Mouse (Mus musculus) neural tube, embryonic 14.5 days (tissue): Measurements from ENCODE around the gene Polr3e. TPM values are rescaled to one million over a fixed set of nuclear protein-coding genes. Genes with fewer than 3 reads are reported as not detected.

Source experiments
- ATAC-seq: fragments of 200-750 bp; cut with Nextera tagmentation; 2 replicates; pipeline ENCODE4 v1.8.0; 2017; ENCODE audit warnings: low read depth, mild to moderate bottlenecking, moderate TSS enrichment, moderate library complexity
- H3K27ac ChIP-seq: fragments of 300-500 bp; sonication (generic); 2 replicates; pipeline ENCODE4 v1.5.1; 2014; ENCODE audit warnings: low read depth, mild to moderate bottlenecking, control low read depth, low read length, moderate library complexity, mixed read lengths
- H3K27me3 ChIP-seq: fragments of 300-500 bp; sonication (generic); 2 replicates; pipeline ENCODE4 v1.6.1; 2014; ENCODE audit warnings: low read length; ENCODE audit not compliant: control insufficient read depth, insufficient read depth
- H3K36me3 ChIP-seq: fragments of 300-500 bp; sonication (generic); 2 replicates; pipeline ENCODE4 v1.6.1; 2014; ENCODE audit warnings: low read length, mixed read lengths; ENCODE audit not compliant: control insufficient read depth, insufficient read depth
- H3K4me1 ChIP-seq: fragments of 300-500 bp; sonication (generic); 2 replicates; pipeline ENCODE4 v1.6.1; 2014; ENCODE audit warnings: low read length; ENCODE audit not compliant: control insufficient read depth, insufficient read depth
- H3K4me2 ChIP-seq: fragments of 300-500 bp; sonication (generic); 2 replicates; pipeline ENCODE4 v1.6.1; 2014; ENCODE audit warnings: mild to moderate bottlenecking, low read depth, low read length, control low read depth
- H3K4me3 ChIP-seq: fragments of 300-500 bp; sonication (generic); 2 replicates; pipeline ENCODE4 v1.5.1; 2014; ENCODE audit warnings: low read depth, low read length, control low read depth, mixed read lengths
- H3K9ac ChIP-seq: fragments of 300-500 bp; sonication (generic); replicated peaks from 2 replicates; pipeline ENCODE4 v1.6.1; 2014; ENCODE audit warnings: low read depth, mild to moderate bottlenecking, control low read depth, low read length, mixed read lengths
- H3K9me3 ChIP-seq: fragments of 300-500 bp; sonication (generic); 2 replicates; pipeline ENCODE4 v1.6.1; 2016; ENCODE audit warnings: low read length; ENCODE audit not compliant: control insufficient read depth
- WGBS: fragments of 180-500 bp; shearing (Covaris S2); extraction: QIAGEN DNeasy Blood & Tissue Kit; methylation state at CpG from one replicate; pipeline ENCODE4 v1.1.7; 2014; 5-methylcytosine and 5-hydroxymethylcytosine counted together
- polyA plus RNA-seq: library from polyadenylated mRNA; unstranded; fragments of >200 nt; fragmentation: Nextera tagmentation; extraction: Ambion mirVana; gene quantifications from 2 replicates; pipeline ENCODE4 v1.2.1, GENCODE M21; 2014

Gene Polr3e
- polyA plus RNA-seq, 1 experiment from 2014 or later, result 16.2 TPM

GRCm38 (mm10) chr7:120980041-120980440 is 62.5 kb downstream of the Polr3e start:
- Histone ChIP-seq H3K27ac (no peak overlapping the region), H3K27me3 (no peaks in the 10 kb centered on the region), H3K4me1 (peaks cover 13% of the 10 kb centered on the region; the same call in 1 of the 2 replicates), H3K9me3 (no peaks in the 10 kb centered on the region), H3K36me3 (no peaks in the 10 kb centered on the region), H3K4me3 (no peak overlapping the region), H3K9ac (no peak overlapping the region), H3K4me2 (peak overlapping the region; percentile 78; the same call in 1 of the 2 replicates)
- no peak for ATAC-seq
- 92% methylated on average over 4 of the region's 4 CpGs for WGBS

GRCm38 (mm10) chr7:120980931-120981924 is 63.7 kb downstream of the Polr3e start:
- Histone ChIP-seq H3K27me3 (no peaks in the 10 kb centered on the region), H3K9ac (peak overlapping the region; percentile 70), H3K4me1 (peaks cover 13% of the 10 kb centered on the region; the same call in 1 of the 2 replicates), H3K9me3 (no peaks in the 10 kb centered on the region), H3K36me3 (no peaks in the 10 kb centered on the region), H3K27ac (peak overlapping the region; percentile 56; the same call in 1 of the 2 replicates), H3K4me3 (peak overlapping the region; percentile 89), H3K4me2 (peak overlapping the region; percentile 78)
- 3% methylated on average over 39 of the region's 39 CpGs for WGBS
- ATAC-seq, result peak; percentile 64

GRCm38 (mm10) chr7:120982200-120982841 is 64.8 kb downstream of the Polr3e start, which contains the start of the genes Cdr2 and Mfsd13b:
TSS of gene Cdr2 (minus strand) at chr7:120982312.
TSS of gene Mfsd13b (plus strand) at chr7:120982509.
- peaks cover 7% of the 10 kb centered on the region; the same call in 1 of the 2 replicates for H3K4me1 ChIP-seq
- H3K9me3 ChIP-seq, result no peaks in the 10 kb centered on the region

GRCm38 (mm10) chr7:120982968-120983367 is 65.4 kb downstream of the Polr3e start:
- Histone ChIP-seq H3K36me3 (no peaks in the 10 kb centered on the region), H3K4me3 (peak overlapping the region; percentile 89), H3K9me3 (no peaks in the 10 kb centered on the region), H3K9ac (peak overlapping the region; percentile 50), H3K27me3 (no peaks in the 10 kb centered on the region), H3K27ac (peak overlapping the region; percentile 49), H3K4me2 (peak overlapping the region; percentile 78), H3K4me1 (peaks cover 4% of the 10 kb centered on the region; the same call in 1 of the 2 replicates)
- 15% methylated on average over 7 of the region's 7 CpGs for WGBS
- no peak for ATAC-seq

More at GRCm38 (mm10) chr7:120982200-120982841, 64.8 kb downstream of the Polr3e start, which contains the start of the genes Cdr2 and Mfsd13b:
- H3K4me2 ChIP-seq, result peak within 1 kb of the TSS; percentile 78
- H3K36me3 ChIP-seq, result no peaks in the 10 kb centered on the region
- H3K27me3 ChIP-seq, result no peaks in the 10 kb centered on the region
- under 1% methylated on average over 46 of the region's 46 CpGs for WGBS
- peak within 1 kb of the TSS; percentile 56 for H3K27ac ChIP-seq
- peak within 1 kb of the TSS; percentile 89 for H3K4me3 ChIP-seq
- peak within 1 kb of the TSS; percentile 70 for H3K9ac ChIP-seq
- ATAC-seq, result peak; percentile 97

- no peaks in the 10 kb centered on the region for H3K36me3 ChIP-seq
- H3K27me3 ChIP-seq, result no peaks in the 10 kb centered on the region
- WGBS, result 67% methylated on average over 8 of the region's 8 CpGs
- ATAC-seq, result no peak
- no peak overlapping the region for H3K27ac ChIP-seq
- H3K4me1 ChIP-seq, result no peaks in the 10 kb centered on the region
- no peak overlapping the region for H3K4me2 ChIP-seq
- H3K4me3 ChIP-seq, result no peak overlapping the region
- no peaks in the 10 kb centered on the region for H3K9me3 ChIP-seq
- no peak overlapping the region for H3K9ac ChIP-seq
Observed at GRCm38 (mm10) chr7:120991191-120991590, 73.6 kb downstream of the Polr3e start.

Other genes with a start within 250 kb of the Polr3e start
- gene Pdzd9, start 247.4 kb upstream of the Polr3e start, polyA plus RNA-seq, result 0.71 and 0.74 TPM in 2 replicates
- 14.1 and 15.2 TPM in 2 replicates for gene Mosmo, start 240.1 kb upstream of the Polr3e start, polyA plus RNA-seq
- 0.86 and 1.1 TPM in 2 replicates for gene Vwa3a, start 178.4 kb upstream of the Polr3e start, polyA plus RNA-seq
- gene Gm5737, start 105.4 kb upstream of the Polr3e start, polyA plus RNA-seq, result not detected in 2 replicates
- 11.6 and 16.9 TPM in 2 replicates for gene Eef2k, start 74.9 kb upstream of the Polr3e start, polyA plus RNA-seq
- 18.7 and 21.0 TPM in 2 replicates for gene Cdr2, start 64.6 kb downstream of the Polr3e start, polyA plus RNA-seq
- 0.41 TPM in 1 of 2 replicates, not detected in the other for gene Mfsd13b, start 64.8 kb downstream of the Polr3e start, polyA plus RNA-seq
- gene Mettl9, start 116.7 kb downstream of the Polr3e start, polyA plus RNA-seq, result 200 and 204 TPM in 2 replicates
- 0.87 and 1.6 TPM in 2 replicates for gene Igsf6, start 156.8 kb downstream of the Polr3e start, polyA plus RNA-seq
- 0.09 and 0.13 TPM in 2 replicates for gene Otoa, start 163.9 kb downstream of the Polr3e start, polyA plus RNA-seq